Mouse (Mus musculus) forebrain, embryonic 11.5 days (tissue): ENCODE measurements around the gene Ppil6. TPM values are rescaled to one million over a fixed set of nuclear protein-coding genes. Genes with fewer than 3 reads are reported as not detected.
"Not testable (repeated sequence)": the region's sequence is repeated elsewhere in the genome, so short reads cannot be mapped to it uniquely, and the experiment has no call there.

Experiments
- ATAC-seq: fragments of 200-750 bp; cut with Nextera tagmentation; replicated peaks from 2 replicates; pipeline ENCODE4 v1.8.0; 2017; ENCODE audit warnings: moderate TSS enrichment; ENCODE audit not compliant: low FRiP score
- DNase-seq: peaks from one replicate; pipeline ENCODE4 v3.0.0-alpha.2; 2017; ENCODE audit warnings: low spot score
- H3K27ac ChIP-seq: fragments of 300-500 bp; sonication (generic); 2 replicates; pipeline ENCODE4 v1.5.1; 2014; ENCODE audit warnings: low read depth, low read length
- H3K27me3 ChIP-seq: fragments of 300-500 bp; sonication (generic); 2 replicates; pipeline ENCODE4 v1.6.1; 2014; ENCODE audit warnings: mild to moderate bottlenecking, low read length, mixed read lengths; ENCODE audit not compliant: control insufficient read depth, insufficient read depth
- H3K36me3 ChIP-seq: fragments of 300-500 bp; sonication (generic); 2 replicates; pipeline ENCODE4 v1.6.1; 2014; ENCODE audit warnings: mild to moderate bottlenecking, low read length, moderate library complexity, mixed read lengths; ENCODE audit not compliant: control insufficient read depth, insufficient read depth
- H3K4me1 ChIP-seq: fragments of 300-500 bp; sonication (generic); replicated peaks from 2 replicates; pipeline ENCODE4 v1.6.1; 2014; ENCODE audit warnings: low read length, mixed read lengths; ENCODE audit not compliant: control insufficient read depth, insufficient read depth
- H3K4me2 ChIP-seq: fragments of 300-500 bp; sonication (generic); 2 replicates; pipeline ENCODE4 v1.6.1; 2014; ENCODE audit warnings: low read depth, mild to moderate bottlenecking, low read length, moderate library complexity, mixed read lengths; ENCODE audit not compliant: severe bottlenecking
- H3K4me3 ChIP-seq: fragments of 300-500 bp; sonication (generic); 2 replicates; pipeline ENCODE4 v1.5.1; 2014; ENCODE audit warnings: low read depth, low read length
- H3K9ac ChIP-seq: fragments of 300-500 bp; sonication (generic); 2 replicates; pipeline ENCODE4 v1.6.1; 2014; ENCODE audit warnings: low read length
- H3K9me3 ChIP-seq: fragments of 300-500 bp; sonication (generic); 2 replicates; pipeline ENCODE4 v1.6.1; 2016; ENCODE audit warnings: low read length, mixed read lengths; ENCODE audit not compliant: control insufficient read depth
- WGBS: fragments of 180-500 bp; shearing (Covaris S2); extraction: QIAGEN DNeasy Blood & Tissue Kit; methylation state at CpG from one replicate; pipeline ENCODE4 v1.1.7; 2014; 5-methylcytosine and 5-hydroxymethylcytosine counted together
- polyA plus RNA-seq: library from polyadenylated mRNA; unstranded; fragments of >200 nt; fragmentation: Nextera tagmentation; extraction: Ambion mirVana; gene quantifications from 2 replicates; pipeline ENCODE4 v1.2.1, GENCODE M21; 2014

The Ppil6 gene
- polyA plus RNA-seq, 1 experiment from 2014 or later = 0.98 TPM

DNA sequence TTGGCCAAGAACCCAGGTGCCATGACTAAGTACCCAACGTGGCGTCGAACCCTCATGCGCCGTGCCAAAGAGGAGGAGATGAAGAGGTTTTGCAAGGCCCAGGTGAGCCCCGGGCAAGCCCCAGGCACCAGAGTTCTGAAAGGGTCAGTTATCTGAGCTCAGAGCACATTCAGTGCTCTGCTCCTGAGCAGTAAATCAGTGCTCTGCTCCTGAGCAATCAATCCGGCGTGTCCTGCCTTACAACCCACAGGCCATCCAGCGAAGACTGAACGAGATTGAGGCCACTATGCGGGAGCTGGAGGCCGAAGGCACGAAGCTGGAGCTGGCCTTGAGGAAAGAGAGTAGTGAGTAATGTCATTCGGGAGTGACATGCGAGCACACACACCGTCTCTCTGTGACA is 4.5 kb upstream of the Ppil6 start:
- H3K36me3 ChIP-seq = no peaks in the 10 kb centered on the region; the same call in 1 of the 2 replicates
- no peak for DNase-seq

GRCm38 (mm10) chr10:41486506-41487170 is 3.6 kb upstream of the Ppil6 start:
- DNase-seq = no peak
- no peak for ATAC-seq
- Histone ChIP-seq H3K27me3 (no peaks in the 10 kb centered on the region), H3K9ac (no peak overlapping the region), H3K9me3 (no peaks in the 10 kb centered on the region), H3K4me1 (0 out of 2 replicates have a peak, but pooled peaks cover 10% of the 10 kb centered on the region), H3K4me3 (no peak overlapping the region), H3K36me3 (no peaks in the 10 kb centered on the region; the same call in 1 of the 2 replicates), H3K27ac (no peak overlapping the region), H3K4me2 (no peak overlapping the region)
- WGBS = 84% methylated on average over 14 of the region's 14 CpGs

More for the DNA sequence above, 4.5 kb upstream of the Ppil6 start:
- ATAC-seq = no peak
- no peak overlapping the region for H3K27ac ChIP-seq
- no peak overlapping the region for H3K4me3 ChIP-seq
- 94% methylated on average over 16 of the region's 16 CpGs for WGBS
- H3K9ac ChIP-seq = no peak overlapping the region
- no peaks in the 10 kb centered on the region for H3K9me3 ChIP-seq
- no peak overlapping the region for H3K4me2 ChIP-seq
- 0 out of 2 replicates have a peak, but pooled peaks cover 10% of the 10 kb centered on the region for H3K4me1 ChIP-seq
- H3K27me3 ChIP-seq = no peaks in the 10 kb centered on the region

DNA sequence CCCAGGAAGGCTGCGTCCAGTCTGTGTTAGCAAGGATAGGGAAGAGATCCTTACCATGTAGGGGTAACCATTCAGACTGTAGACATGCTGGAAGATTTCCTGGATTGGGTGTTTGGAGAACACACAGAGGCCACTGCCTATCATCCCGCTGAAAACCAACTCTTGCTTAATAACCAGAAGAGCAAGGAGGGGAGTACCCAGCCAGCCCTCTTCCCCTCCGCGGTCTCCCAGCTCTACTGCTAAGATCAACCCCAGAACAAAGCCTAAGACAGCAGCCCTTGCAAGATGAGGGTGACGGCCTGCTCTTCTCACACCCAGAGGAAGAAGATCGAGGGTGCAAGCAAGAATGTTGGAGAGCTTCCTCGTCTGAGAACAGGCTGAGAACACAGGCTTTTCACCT is 1.4 kb upstream of the Ppil6 start:
- ATAC-seq (no peak), DNase-seq (no peak)
- H3K9me3 ChIP-seq = no peaks in the 10 kb centered on the region
- H3K27ac ChIP-seq = no peak overlapping the region
- WGBS = 59% methylated on average over 7 of the region's 7 CpGs
- peak overlapping the region; percentile 78 for H3K9ac ChIP-seq
- H3K4me1 ChIP-seq = 0 out of 2 replicates have a peak, but pooled peaks cover 10% of the 10 kb centered on the region
- no peaks in the 10 kb centered on the region; the same call in 1 of the 2 replicates for H3K36me3 ChIP-seq
- H3K4me3 ChIP-seq = peak overlapping the region; percentile 56
- peak overlapping the region; percentile 86 for H3K4me2 ChIP-seq
- no peaks in the 10 kb centered on the region for H3K27me3 ChIP-seq

GRCm38 (mm10) chr10:41489294-41489693 is 945 bp upstream of the Ppil6 start:
- no peak for ATAC-seq
- 40% methylated on average over 8 of the region's 8 CpGs for whole genome bisulfite sequencing
- H3K27me3 ChIP-seq = no peaks in the 10 kb centered on the region
- H3K36me3 ChIP-seq = no peaks in the 10 kb centered on the region; the same call in 1 of the 2 replicates
- 0 out of 2 replicates have a peak, but pooled peaks cover 10% of the 10 kb centered on the region for H3K4me1 ChIP-seq
- H3K27ac ChIP-seq = no peak overlapping the region
- peak overlapping the region; percentile 56 for H3K4me3 ChIP-seq
- DNase-seq = no peak
- H3K9me3 ChIP-seq = no peaks in the 10 kb centered on the region
- H3K4me2 ChIP-seq = peak overlapping the region; percentile 86
- H3K9ac ChIP-seq = peak overlapping the region; percentile 78

- H3K36me3 ChIP-seq = no peaks in the 10 kb centered on the region; the same call in 1 of the 2 replicates
- no peak overlapping the region for H3K27ac ChIP-seq
- ATAC-seq (no peak), DNase-seq (no peak)
- peak overlapping the region; percentile 56 for H3K4me3 ChIP-seq
- H3K9me3 ChIP-seq = no peaks in the 10 kb centered on the region
- 0% methylated on average over 29 of the region's 29 CpGs for WGBS
- H3K9ac ChIP-seq = peak overlapping the region; percentile 78
- 0 out of 2 replicates have a peak, but pooled peaks cover 10% of the 10 kb centered on the region for H3K4me1 ChIP-seq
- H3K27me3 ChIP-seq = no peaks in the 10 kb centered on the region
- H3K4me2 ChIP-seq = peak overlapping the region; percentile 86
Measured at GRCm38 (mm10) chr10:41490518-41490873, 257 bp downstream of the Ppil6 start.

DNA sequence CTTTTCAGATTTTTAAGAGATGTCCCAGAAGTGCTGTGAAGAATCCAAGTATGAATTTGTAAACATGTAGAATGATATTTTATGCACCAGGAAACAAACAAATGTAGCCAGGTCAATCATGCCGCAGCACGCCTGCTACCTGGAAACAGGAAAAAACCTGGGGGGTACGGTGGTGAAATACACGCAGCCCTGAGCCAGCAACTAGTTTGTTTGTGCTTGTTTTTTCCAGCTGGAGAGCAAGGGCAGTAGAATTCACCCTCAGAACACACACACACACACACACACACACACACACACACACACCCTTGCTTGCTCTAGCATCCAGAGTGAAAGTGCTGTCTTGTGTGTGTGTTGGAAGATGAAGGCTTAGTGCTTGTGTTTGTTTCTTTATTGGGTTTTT is 872 bp downstream of the Ppil6 start:
- WGBS = 58% methylated on average over 4 of the region's 4 CpGs
- H3K36me3 ChIP-seq = no peaks in the 10 kb centered on the region; the same call in 1 of the 2 replicates
- no peaks in the 10 kb centered on the region for H3K27me3 ChIP-seq
- H3K9me3 ChIP-seq = no peaks in the 10 kb centered on the region
- no peak overlapping the region for H3K27ac ChIP-seq
- peak; percentile 46 for DNase-seq
- H3K4me3 ChIP-seq = no peak overlapping the region; the same call in 1 of the 2 replicates
- H3K9ac ChIP-seq = no peak overlapping the region
- H3K4me1 ChIP-seq = 0 out of 2 replicates have a peak, but pooled peaks cover 10% of the 10 kb centered on the region
- H3K4me2 ChIP-seq = no peak overlapping the region
- no peak for ATAC-seq

DNA sequence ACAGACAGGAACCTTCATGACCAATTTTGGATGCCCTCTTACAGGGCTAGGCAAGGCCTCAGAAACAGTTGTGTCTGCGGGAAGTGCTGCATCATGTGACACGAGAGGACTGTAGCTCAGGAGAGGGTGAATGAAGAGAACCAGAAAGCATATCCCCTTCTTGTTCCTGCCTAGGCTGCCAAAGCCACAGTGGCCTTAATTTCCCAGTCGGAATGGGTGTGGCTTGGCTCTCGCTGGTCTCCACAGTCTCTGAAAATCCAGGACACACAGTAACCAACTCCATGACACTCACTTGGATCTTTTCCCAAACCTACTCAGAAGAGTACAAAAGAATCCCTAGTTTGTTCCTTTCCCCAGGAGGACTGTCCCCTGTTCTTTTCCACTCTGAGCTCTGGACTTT is 10.7 kb downstream of the Ppil6 start:
- DNase-seq = no peak
- Histone ChIP-seq H3K4me1 (no peaks in the 10 kb centered on the region), H3K27ac (no peak overlapping the region), H3K9me3 (no peaks in the 10 kb centered on the region), H3K4me3 (no peak overlapping the region), H3K4me2 (no peak overlapping the region), H3K9ac (no peak overlapping the region), H3K27me3 (no peaks in the 10 kb centered on the region), H3K36me3 (no peaks in the 10 kb centered on the region)
- WGBS = 68% methylated on average over 4 of the region's 4 CpGs
- no peak for ATAC-seq

DNA sequence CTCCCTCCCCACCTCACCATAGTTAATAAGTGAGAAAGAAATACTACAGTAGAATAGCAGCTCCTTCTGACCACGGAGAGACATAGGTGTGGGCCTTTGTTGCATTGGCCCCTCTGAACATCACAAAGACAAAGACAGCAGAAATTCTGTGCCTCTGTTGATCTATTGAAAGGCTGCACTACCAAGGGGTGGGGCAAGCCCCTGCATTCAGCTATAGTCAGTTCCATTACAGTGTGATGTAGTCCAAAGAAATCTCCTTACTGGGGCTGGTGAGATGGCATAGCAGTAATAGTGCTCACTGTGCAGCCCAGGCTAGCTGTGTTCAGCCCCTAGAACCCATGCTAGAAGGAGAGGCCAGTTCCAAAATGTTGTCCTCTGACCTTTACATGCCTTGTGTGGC is 14.8 kb downstream of the Ppil6 start:
- no peak for ATAC-seq
- Histone ChIP-seq H3K27ac (no peak overlapping the region), H3K9me3 (no peaks in the 10 kb centered on the region), H3K4me2 (no peak overlapping the region), H3K27me3 (no peaks in the 10 kb centered on the region), H3K36me3 (no peaks in the 10 kb centered on the region), H3K4me3 (no peak overlapping the region), H3K4me1 (no peaks in the 10 kb centered on the region), H3K9ac (no peak overlapping the region)
- DNase-seq = no peak
- 89% methylated on average over 1 of the region's 1 CpGs for WGBS

- 1% methylated on average over 3 of the region's 3 CpGs for WGBS
- not testable (repeated sequence) for ATAC-seq
Measured at GRCm38 (mm10) chr10:41505446-41505845, 15.2 kb downstream of the Ppil6 start.

More at GRCm38 (mm10) chr10:41505446-41505845, 15.2 kb downstream of the Ppil6 start:
- not testable (repeated sequence) for H3K36me3 ChIP-seq, H3K4me1 ChIP-seq, H3K27me3 ChIP-seq, H3K9me3 ChIP-seq, H3K27ac ChIP-seq, H3K4me3 ChIP-seq, H3K4me2 ChIP-seq, H3K9ac ChIP-seq
- DNase-seq = peak; percentile 72
